Mouse (Mus musculus) cortical plate, adult 2 months (tissue): ENCODE results near the gene Pafah1b3.

Experiments
- CTCF ChIP-seq: fragments of 200-500 bp; IDR thresholded peaks from 2 replicates; pipeline ENCODE4 v1.5.1; 2011; ENCODE audit warnings: mild to moderate bottlenecking, control low read depth, low read length; ENCODE audit not compliant: insufficient read depth; ENCODE audit errors: extremely low read depth
- POLR2A ChIP-seq: fragments of 200-500 bp; IDR thresholded peaks from 2 replicates; pipeline ENCODE4 v1.6.1; 2011; ENCODE audit warnings: mild to moderate bottlenecking, low read length, control low read depth; ENCODE audit not compliant: insufficient read depth; ENCODE audit errors: extremely low read depth

DNA sequence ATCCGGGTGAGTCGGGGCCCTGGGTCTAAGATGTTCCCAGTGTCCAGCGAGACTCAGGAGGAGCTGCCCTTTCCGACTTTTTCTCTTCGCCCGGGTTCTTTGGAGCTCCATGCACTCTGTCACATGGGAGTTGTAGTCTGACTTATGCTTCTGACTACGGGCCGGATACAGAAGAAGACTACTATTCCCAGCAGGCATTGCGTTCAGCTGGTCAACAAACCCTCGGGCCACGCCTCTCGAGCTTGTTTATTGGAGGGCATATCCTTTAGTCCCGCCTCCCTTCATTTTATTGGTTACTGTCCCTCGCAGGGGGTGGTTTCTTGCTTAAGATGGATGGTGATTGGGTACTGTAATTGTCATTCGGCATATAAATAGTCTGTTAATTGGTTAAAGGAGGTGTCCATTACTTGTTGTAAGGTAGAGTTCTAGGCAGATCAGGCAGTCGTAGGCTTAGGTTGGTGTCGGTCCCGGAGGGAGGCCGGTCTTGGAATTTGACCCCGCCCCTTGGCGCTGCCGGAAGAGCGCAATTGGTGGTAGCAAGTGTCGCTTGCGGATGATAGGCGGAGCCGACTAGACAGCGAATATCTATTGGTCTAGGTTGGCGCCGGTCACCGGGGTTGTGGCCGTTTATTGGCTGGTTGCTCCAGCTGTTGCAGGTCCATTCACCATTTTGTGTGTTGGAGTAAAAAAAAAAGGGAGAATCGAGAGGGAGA lies 29.9 kb downstream of the Pafah1b3 start:
- TF ChIP-seq CTCF, result no peak
- TF ChIP-seq POLR2A, result no peak
